Mouse (Mus musculus) thymus, postnatal 25 days (tissue): ENCODE measurements around the gene Hdac10.
A peak's percentile ranks its signal among the peaks of the same experiment; 100 is the strongest.

Experiments
- DNase-seq: peaks from one replicate; pipeline ENCODE4 v3.0.0; 2022

Hdac10 gene

GRCm38 (mm10) chr15:89147895-89148294 lies 19.4 kb upstream of the Hdac10 start:
- DNase-seq: no peak

DNA sequence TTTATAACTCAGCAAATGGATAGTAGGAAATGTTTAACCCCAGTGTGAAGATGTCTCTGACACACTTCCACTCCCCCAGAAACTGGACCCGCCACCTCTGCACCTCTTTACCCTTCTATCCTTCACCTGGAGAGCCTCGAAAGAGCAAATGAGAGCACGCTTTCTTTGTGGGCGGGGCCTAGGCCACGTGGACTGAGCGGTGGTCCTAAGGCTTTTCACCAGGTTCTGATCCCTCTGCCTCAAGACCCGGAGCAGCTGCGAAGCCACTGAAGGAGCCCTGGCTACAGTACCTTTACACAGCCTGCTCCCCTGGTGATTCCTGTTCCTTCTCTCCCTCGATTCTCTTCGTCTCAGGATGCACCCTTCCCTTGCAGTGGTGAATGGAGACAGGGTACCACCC lies 19.0 kb upstream of the Hdac10 start:
- DNase-seq: peak; percentile 16

- peak; percentile 77 for DNase-seq
Observed at GRCm38 (mm10) chr15:89147024-89147423, 18.5 kb upstream of the Hdac10 start.

DNA sequence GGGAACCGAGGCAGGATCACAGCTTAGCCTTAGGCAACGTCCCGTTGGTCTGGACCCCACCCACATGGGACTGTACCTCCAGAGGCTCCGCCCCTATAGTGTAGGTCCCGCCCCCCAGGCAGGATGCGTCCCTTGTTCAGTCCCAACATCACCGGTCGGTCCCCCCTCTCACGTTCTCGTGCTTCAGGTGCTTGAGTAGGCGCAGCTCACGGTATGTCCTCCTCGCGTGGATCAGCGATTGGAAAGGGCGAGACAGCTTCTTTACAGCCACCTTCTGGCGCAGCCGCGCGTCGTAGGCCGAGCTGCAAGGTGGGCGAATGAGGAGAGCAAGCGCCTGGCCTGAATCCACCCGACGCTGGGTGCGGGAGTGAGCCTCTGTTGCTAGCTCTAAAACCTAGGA lies 18.0 kb upstream of the Hdac10 start:
- peak; percentile 72 for DNase-seq

DNA sequence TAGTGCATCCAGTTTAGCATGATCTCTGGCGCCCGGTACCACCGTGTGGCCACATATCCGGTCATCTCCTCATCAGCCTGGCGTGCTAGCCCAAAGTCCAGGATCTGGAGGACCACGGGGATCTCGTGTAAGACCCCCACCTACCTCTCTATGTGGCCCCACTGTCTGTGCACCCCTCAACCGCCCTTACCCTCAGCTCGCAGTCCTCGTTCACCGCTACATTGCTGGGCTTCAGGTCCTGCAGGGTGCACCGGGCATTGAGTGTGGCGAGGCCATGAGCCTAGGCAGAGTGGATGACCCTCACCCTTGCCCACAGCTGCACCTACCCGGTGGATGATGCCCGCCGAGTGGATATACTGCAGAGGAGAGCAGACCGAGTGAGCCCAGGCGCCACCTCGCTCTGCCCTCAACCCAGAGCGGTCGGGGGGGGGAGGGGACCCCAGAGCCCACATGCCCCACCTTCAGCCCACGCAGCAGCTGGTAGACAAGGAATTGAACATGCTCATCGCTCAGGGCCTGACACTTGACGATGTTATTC lies 17.4 kb upstream of the Hdac10 start:
- DNase-seq: no peak

DNA sequence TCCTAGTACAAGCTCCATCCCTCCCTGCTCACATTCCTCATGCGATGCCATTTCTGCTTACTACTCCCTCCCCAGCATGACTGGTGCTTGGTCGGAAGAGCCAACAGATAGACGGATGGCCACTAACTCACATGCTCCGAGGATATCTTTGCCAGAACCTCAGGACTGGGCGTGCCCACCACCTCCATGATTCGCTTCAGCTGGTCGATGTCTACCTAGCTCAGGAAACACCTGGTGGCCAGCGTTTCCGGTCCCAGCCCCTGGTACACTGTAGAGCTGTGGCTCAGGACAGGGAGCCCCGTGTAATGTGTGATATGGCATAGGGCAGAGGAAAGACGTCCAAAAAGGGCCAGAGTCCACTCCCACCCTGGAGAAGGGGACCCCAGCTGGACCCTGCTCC lies 16.5 kb upstream of the Hdac10 start:
- no peak for DNase-seq

GRCm38 (mm10) chr15:89143134-89143533 lies 14.6 kb upstream of the Hdac10 start:
- no peak for DNase-seq

DNA sequence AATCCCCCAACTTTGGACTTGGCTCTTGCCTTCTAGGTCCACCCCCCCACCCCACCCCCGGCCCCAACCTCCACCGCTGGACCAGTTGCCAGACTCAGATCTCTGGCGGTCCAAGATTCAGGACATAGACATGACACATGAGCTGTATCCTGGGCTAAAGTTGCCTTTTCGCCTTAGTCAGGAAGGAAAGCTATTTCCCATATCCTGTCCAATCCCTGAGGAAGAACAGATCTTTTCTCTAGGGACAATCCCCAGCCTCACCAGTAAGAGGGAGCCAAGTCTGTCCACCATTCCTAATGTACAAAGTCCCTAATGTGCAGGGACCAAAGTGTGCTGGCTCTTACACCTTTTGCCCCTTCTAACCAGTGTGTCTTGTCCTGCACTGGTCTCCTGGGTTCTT lies 13.4 kb upstream of the Hdac10 start:
- DNase-seq: no peak

GRCm38 (mm10) chr15:89141443-89141842 lies 12.9 kb upstream of the Hdac10 start:
- no peak for DNase-seq

DNA sequence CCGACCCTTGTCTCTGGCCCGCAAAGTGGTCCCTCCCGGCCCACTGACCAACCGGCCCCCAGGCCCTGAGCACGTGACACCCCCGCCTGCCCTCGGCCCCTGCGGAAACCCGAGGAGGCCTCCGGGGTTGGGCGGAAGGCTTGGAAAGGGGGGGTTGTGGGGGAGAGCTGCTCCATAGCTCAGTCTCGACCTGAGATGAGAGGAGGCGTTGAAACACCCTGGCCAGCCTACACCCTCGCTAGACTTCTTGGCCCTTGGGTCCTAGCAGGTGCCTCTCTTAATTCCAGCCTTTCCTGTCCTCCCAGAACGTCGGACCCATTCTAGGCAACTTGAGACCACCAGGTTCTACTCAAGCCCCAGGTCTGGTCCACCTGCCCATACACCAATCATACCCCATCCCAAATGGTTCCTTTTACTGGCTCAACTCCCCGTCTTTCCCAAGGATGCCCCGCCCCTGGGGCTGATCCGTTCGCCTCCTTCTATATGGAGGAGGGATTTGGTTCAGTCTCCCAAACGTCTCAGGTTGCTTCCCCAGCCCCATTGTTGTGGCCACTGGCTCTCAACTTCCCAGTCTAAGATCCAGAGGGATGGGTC lies 12.3 kb upstream of the Hdac10 start, which contains the start of gene Mapk12:
Gene Mapk12, minus strand, starts transcription at position 45 of the 594 bp plus-strand sequence.
- DNase-seq: no peak

GRCm38 (mm10) chr15:89140048-89140658 lies 11.7 kb upstream of the Hdac10 start:
- no peak for DNase-seq

GRCm38 (mm10) chr15:89138531-89138930 lies 10.0 kb upstream of the Hdac10 start:
- no peak for DNase-seq

DNA sequence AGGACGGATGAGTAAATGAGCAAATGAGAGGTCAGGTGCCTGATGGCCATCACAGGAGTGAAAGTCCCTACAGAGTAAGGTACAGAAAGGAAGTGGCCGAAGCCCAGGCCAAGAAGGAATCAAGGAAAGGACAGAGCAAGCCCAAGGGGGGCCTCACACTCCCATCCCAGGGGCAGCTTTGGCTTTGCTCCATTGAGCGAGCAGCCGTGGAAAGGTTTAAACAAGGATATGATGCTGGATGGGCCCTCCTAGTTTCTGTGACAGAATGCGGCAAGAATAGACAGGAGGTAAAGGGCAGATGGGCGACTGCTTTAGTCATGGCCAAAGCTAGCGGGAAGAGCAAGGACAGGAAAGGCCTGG lies 9.5 kb upstream of the Hdac10 start:
- DNase-seq: no peak

DNA sequence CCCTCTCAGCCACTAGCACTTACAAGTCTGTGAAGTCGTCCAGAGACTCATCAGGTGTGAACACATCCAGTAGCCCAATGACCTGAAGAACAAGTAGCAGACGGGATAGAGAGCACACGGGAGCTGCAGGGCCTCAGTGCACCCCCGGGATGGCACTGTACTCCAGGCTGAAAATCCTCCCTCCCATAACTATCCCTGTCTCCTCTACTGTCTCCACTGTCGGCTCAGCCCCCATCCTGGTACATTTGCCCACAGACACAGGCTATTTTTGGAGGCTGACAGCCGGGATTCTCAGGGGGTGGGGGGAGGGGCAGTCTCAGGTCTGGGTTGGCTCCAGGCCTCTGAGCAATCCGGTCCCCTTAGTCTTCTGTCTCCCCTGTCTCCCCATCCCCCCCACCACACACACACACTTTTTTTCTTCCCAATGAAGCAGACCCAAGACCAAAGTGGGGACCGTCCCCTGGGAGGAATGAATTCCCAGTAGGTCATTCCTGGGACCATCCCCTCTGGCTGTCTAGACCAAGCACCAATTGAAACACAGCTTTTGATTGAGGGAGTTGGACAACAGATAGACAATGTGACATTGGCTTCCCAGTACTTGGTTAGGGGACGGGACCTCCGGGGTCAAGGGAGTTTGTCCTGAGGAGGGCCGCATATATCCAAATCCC lies 9.0 kb upstream of the Hdac10 start:
- no peak for DNase-seq

GRCm38 (mm10) chr15:89136461-89137155 lies 8.1 kb upstream of the Hdac10 start:
- no peak for DNase-seq

GRCm38 (mm10) chr15:89131316-89131715 lies 2.8 kb upstream of the Hdac10 start:
- DNase-seq: peak; percentile 64

- no peak for DNase-seq
Observed at GRCm38 (mm10) chr15:89130245-89130644, 1.7 kb upstream of the Hdac10 start.

DNA sequence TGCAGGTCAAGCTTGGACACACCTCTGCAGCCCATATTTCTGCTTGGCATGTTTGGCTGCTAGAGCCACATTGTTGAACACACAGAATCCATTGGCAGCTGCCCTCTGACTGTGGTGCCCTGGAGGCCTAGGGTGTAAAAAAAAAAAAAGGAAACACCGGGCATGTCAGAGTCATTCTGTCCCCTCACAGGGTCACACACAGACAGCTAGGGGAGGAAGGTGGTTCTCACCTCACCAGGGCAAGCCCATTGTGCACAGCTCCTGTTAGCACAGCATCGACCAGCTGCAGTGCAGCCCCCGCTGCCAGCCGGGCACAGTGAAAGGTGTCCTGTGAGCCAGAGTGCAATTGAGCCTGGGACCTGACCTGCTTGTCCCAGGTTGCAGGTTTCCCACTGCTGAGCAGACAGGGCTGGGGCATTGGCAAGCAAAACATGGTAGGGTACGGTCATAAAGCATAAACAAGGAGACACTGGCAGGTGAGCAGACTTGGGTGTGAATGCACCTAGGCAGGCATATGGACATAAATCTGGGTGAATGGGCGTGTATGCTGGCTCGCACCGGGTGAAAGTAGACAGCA lies 1.0 kb downstream of the Hdac10 start:
- no peak for DNase-seq

DNA sequence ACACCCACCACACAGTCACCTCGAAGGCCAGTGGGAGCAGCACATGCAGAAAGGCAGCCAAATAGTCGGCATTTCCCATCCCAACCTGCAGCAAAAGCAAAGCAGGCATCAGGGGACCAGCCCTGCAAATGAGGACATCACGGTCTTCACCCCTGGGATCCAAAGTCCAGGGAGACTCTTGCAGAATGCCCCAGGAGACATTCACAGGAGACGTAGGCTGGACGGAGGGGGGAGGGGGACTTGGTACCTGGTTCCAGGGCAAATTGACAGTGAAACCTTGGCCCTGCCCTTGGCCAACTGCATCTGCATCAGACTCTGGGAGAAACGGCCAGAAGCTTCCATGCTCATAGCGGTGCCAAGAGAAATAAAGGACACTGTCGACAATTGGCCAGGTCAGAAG lies 1.9 kb downstream of the Hdac10 start:
- DNase-seq: no peak

- no peak for DNase-seq
Observed at GRCm38 (mm10) chr15:89125351-89125750, 3.1 kb downstream of the Hdac10 start.

- DNase-seq: no peak
Observed at GRCm38 (mm10) chr15:89124312-89124711, 4.2 kb downstream of the Hdac10 start.

DNA sequence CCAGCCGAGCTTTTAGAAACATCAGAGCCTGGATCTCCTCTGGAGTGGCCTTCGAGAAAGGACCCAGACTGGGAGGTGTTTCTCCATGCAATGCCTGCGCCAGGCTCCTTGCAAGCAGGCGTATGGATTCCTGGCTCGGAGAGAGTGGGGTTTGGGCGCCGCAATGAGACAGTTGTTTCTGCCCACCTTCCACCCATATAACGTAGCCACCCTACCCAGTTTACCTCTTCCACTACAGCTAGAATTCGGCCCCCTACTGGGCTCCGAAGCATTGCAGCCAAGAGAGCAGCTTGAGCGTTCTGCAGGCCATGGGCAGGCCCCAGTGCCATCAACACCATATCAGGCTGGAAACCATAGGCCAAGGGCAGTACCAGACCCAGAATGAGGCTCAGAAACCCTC lies 4.9 kb downstream of the Hdac10 start:
- peak; percentile 34 for DNase-seq

- peak; percentile 94 for DNase-seq
Observed at GRCm38 (mm10) chr15:89122649-89123366, 5.7 kb downstream of the Hdac10 start, which contains the start of gene Tubgcp6. TSS of gene Tubgcp6 (minus strand) at chr15:89123112.
